Mouse (Mus musculus) liver, embryonic 14.5 days (tissue): ENCODE data around the gene Rps12-ps3. TPM values are rescaled to one million over a fixed set of nuclear protein-coding genes. Genes with fewer than 3 reads are reported as not detected.
A peak's percentile ranks its signal among the peaks of the same experiment; 100 is the strongest.

Experiments
- ATAC-seq: fragments of 200-750 bp; cut with Nextera tagmentation; 2 replicates; pipeline ENCODE4 v1.8.0; 2017; ENCODE audit warnings: moderate number of reproducible peaks, mild to moderate bottlenecking, moderate library complexity; ENCODE audit not compliant: insufficient read depth
- DNase-seq, 3 experiments: peaks; one replicate each; pipeline ENCODE4 v3.0.0-alpha.2; 2012 to 2013; ENCODE audit warnings: low read depth in 3 of 3, low spot score in 3 of 3
- H3K27ac ChIP-seq: fragments of 300-500 bp; sonication (generic); 2 replicates; pipeline ENCODE4 v1.5.1; 2014; ENCODE audit warnings: moderate library complexity, mild to moderate bottlenecking, control low read depth, inconsistent platforms
- H3K27me3 ChIP-seq: fragments of 300-500 bp; sonication (generic); 2 replicates; pipeline ENCODE4 v1.6.1; 2014; ENCODE audit warnings: mild to moderate bottlenecking, low read length, moderate library complexity; ENCODE audit not compliant: control insufficient read depth, insufficient read depth
- H3K36me3 ChIP-seq: fragments of 300-500 bp; sonication (generic); replicated peaks from 2 replicates; pipeline ENCODE4 v1.6.1; 2014; ENCODE audit warnings: low read depth; ENCODE audit not compliant: control insufficient read depth, insufficient read depth
- H3K4me1 ChIP-seq, 2 experiments: fragments of 200-500 bp in 1 of 2; fragments of 300-500 bp in 1 of 2; sonication (generic) in 1 of 2; replicated peaks; 2 replicates each; pipeline ENCODE4 v1.6.1; 2012 to 2014; ENCODE audit warnings: antibody characterized with exemption in 1 of 2, inconsistent platforms in 1 of 2, low read length in 1 of 2; ENCODE audit not compliant: control insufficient read depth in 2 of 2, insufficient read depth in 2 of 2
- H3K4me2 ChIP-seq: fragments of 300-500 bp; sonication (generic); 2 replicates; pipeline ENCODE4 v1.6.1; 2014; ENCODE audit warnings: low read depth, mild to moderate bottlenecking, control low read depth, moderate library complexity
- H3K4me3 ChIP-seq, 2 experiments: fragments of 200-500 bp in 1 of 2; fragments of 300-500 bp in 1 of 2; sonication (generic) in 1 of 2; 2 replicates each; pipeline ENCODE4 v1.5.1; 2012 to 2014; ENCODE audit warnings: low read depth in 2 of 2, low read length in 2 of 2, mild to moderate bottlenecking in 2 of 2, control low read depth in 1 of 2, inconsistent platforms in 1 of 2, moderate library complexity in 1 of 2; ENCODE audit not compliant: insufficient read depth in 1 of 2
- H3K9ac ChIP-seq: fragments of 300-500 bp; sonication (generic); replicated peaks from 2 replicates; pipeline ENCODE4 v1.6.1; 2014; ENCODE audit warnings: mild to moderate bottlenecking, control low read depth, moderate library complexity
- H3K9me3 ChIP-seq: fragments of 300-500 bp; sonication (generic); 2 replicates; pipeline ENCODE4 v1.6.1; 2016; ENCODE audit warnings: low read length, mixed read lengths; ENCODE audit not compliant: control insufficient read depth
- CTCF ChIP-seq: IDR thresholded peaks from 2 replicates; pipeline ENCODE4 v1.5.1; 2016; ENCODE audit warnings: antibody characterized with exemption, low read depth, control low read depth
- EP300 ChIP-seq: IDR thresholded peaks from 2 replicates; pipeline ENCODE4 v1.6.1; 2016; ENCODE audit warnings: antibody characterized with exemption, low read depth
- WGBS: fragments of 180-500 bp; shearing (Covaris S2); extraction: QIAGEN DNeasy Blood & Tissue Kit; methylation state at CpG from one replicate; pipeline ENCODE4 v1.1.7; 2014; ENCODE audit not compliant: insufficient replicate concordance; 5-methylcytosine and 5-hydroxymethylcytosine counted together
- polyA plus RNA-seq, 2 experiments: library from polyadenylated mRNA; depleted of rRNA in 1 of 2; stranded (reverse) in 1 of 2; unstranded in 1 of 2; fragments of >200 nt; fragmentation: Nextera tagmentation in 1 of 2; extraction: Ambion mirVana in 1 of 2; gene quantifications; 2 replicates each; pipeline versions ENCODE4 v1.2.1 to v1.2.3; 2012 to 2014

Rps12-ps3 gene
- polyA plus RNA-seq, 2 experiments, result 31.8 to 165 TPM

DNA sequence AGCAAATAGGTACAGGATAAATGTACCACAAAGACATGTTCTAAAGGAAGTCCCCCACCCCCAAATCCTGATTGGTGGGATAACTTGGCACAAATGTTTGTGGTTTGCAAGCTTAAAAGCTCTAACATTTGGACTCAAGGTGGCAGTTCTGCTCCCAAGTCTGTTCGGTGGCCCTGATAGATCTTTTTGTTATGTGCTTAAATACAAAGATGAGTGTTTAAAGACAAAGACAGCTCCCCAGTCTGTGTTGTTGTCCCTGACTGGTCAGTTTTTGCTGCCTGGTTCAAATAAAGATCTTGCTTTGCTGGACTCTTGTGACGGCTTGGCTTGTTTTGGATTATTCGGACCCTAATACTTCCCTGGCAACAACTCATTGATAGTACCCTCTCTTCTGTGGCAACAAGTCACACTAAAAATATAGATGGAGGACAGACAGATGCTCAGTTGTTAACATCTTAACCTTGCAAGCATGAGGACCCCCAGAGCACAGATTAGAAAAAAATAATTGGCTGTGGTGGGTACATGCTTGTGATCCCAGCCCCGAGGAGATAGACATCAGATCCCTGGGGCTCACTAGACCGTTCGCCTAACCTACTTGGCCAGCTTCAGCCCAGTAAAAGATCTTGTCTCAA is 27.4 kb downstream of the Rps12-ps3 start:
- Histone ChIP-seq H3K4me2 (no peak overlapping the region), H3K9ac (no peak overlapping the region), H3K9me3 (no peaks in the 10 kb centered on the region), H3K27me3 (peaks cover 2% of the 10 kb centered on the region), H3K27ac (no peak overlapping the region), H3K4me3 (no peak overlapping the region), H3K4me1 (peaks cover 15 to 17% of the 10 kb centered on the region in 2 experiments), H3K36me3 (no peaks in the 10 kb centered on the region)
- DNase-seq, result no peak
- ATAC-seq, result no peak
- WGBS, result 72% methylated on average over 6 of the region's 6 CpGs
- TF ChIP-seq CTCF (no peak), EP300 (no peak)

DNA sequence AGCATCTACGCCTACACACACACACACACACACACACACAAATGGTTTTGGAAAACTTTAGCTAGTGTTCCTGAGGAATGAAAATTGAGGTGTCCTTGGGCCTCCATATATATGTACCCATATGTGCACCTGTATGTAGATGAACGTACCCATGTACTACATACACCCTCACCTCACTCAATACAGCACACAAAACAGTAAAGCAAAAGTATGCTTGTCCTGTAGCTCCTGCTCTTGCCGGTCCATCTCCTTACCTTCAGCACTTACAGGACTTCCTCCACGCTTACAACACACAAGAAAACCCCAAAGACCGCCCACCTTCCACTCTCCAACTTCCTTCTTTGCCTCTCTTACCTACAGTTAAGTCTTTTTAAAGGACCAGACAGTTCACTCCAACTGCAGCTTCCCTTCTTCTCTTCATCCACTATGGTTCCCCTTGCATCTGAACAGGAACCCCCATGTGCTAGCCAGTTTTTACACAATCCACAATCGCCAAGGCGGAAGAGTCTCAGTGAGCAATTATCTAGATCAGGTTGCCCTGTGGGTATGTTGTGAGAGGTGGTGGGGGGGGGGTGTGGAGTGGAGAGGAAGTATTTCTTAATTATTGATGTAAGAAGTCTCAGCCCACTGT is 28.3 kb downstream of the Rps12-ps3 start:
- no peak overlapping the region for H3K27ac ChIP-seq
- DNase-seq, result no peak
- no peak overlapping the region for H3K4me3 ChIP-seq
- 32% methylated on average over 7 of the region's 7 CpGs for WGBS
- H3K4me2 ChIP-seq, result no peak overlapping the region
- no peaks in the 10 kb centered on the region for H3K9me3 ChIP-seq
- H3K9ac ChIP-seq, result no peak overlapping the region
- H3K36me3 ChIP-seq, result no peaks in the 10 kb centered on the region
- peaks cover 2% of the 10 kb centered on the region for H3K27me3 ChIP-seq
- no peak for ATAC-seq
- H3K4me1 ChIP-seq, result peaks cover 24 to 26% of the 10 kb centered on the region in 2 experiments
- TF ChIP-seq EP300 (no peak), CTCF (no peak)

DNA sequence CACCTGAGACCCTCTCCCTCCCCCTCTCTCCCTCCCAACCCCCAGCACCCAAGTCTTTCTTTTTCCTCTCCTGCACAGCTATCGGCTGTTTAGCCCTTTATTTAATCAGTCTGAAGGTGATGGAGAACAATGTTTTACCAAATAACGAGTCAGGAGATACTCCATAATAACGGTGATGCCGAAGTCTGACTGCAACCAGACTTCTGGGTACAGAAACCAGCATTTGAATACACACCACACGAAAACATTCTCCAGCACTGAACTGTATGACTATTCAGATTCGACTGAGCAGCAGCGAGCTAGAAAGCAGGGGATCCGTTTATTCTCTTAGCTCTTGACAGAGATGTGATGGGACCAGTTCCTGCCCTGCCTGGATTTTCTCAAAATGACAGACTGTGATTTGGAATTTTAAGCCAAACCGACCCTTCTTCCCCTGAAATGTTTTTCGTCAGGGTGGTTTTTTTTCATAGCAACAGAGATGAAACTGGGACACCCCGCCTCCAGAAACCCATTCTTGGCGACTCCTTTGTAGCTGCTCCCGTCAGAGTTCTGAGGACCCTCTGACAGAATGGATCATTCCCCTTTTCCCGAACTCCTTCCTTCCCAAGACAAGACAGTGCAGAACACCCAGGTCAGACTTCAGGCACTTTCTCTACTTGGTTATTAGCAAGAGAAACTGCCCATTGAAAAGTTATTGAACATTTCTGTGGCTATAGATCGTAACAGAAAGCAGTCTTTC is 29.2 kb downstream of the Rps12-ps3 start:
- Histone ChIP-seq H3K4me3 (no peak overlapping the region), H3K36me3 (no peaks in the 10 kb centered on the region)

DNA sequence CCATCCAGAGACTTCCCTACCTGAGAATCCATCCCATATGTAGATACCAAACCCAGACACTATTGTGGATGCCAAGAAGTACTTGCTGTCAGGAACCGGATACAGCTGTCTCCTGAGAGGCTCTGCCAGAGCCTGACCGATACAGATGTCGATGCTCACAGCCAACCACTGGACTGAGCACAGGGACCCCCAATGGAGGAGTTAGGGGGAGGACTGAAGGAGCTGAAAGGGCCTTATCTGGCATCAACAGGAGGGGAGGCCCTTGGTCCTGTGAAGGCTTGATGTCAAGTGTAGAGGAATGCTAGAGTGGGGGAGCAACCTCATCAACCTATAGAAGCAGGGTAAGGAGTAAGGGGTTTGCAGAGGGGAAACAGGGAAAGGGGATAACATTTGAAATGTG is 30.7 kb downstream of the Rps12-ps3 start:
- Histone ChIP-seq H3K27ac (no peak overlapping the region), H3K36me3 (no peaks in the 10 kb centered on the region), H3K4me3 (no peak overlapping the region), H3K4me1 (peaks cover 36 to 40% of the 10 kb centered on the region in 2 experiments), H3K27me3 (peaks cover 2% of the 10 kb centered on the region), H3K4me2 (no peak overlapping the region), H3K9me3 (no peaks in the 10 kb centered on the region), H3K9ac (no peak overlapping the region; the same call in 1 of the 2 replicates)
- WGBS, result 19% methylated on average over 3 of the region's 3 CpGs
- TF ChIP-seq EP300 (no peak), CTCF (no peak)
- ATAC-seq (no peak), DNase-seq (no peak)

More for the DNA sequence above, 29.2 kb downstream of the Rps12-ps3 start:
- WGBS, result 63% methylated on average over 15 of the region's 15 CpGs
- no peak for DNase-seq
- ATAC-seq, result no peak
- peaks cover 27 to 30% of the 10 kb centered on the region in 2 experiments for H3K4me1 ChIP-seq
- no peaks in the 10 kb centered on the region for H3K9me3 ChIP-seq
- peaks cover 2% of the 10 kb centered on the region for H3K27me3 ChIP-seq
- no peak overlapping the region for H3K9ac ChIP-seq
- H3K4me2 ChIP-seq, result no peak overlapping the region
- TF ChIP-seq CTCF (no peak), EP300 (no peak)
- no peak overlapping the region for H3K27ac ChIP-seq

- Histone ChIP-seq H3K9ac (no peak overlapping the region; the same call in 1 of the 2 replicates), H3K4me2 (no peak overlapping the region), H3K4me1 (peaks cover 50 to 53% of the 10 kb centered on the region in 2 experiments), H3K27ac (peak overlapping the region; percentile 20; the same call in 1 of the 2 replicates), H3K9me3 (no peaks in the 10 kb centered on the region), H3K36me3 (no peaks in the 10 kb centered on the region), H3K4me3 (no peak overlapping the region), H3K27me3 (peaks cover 2% of the 10 kb centered on the region)
- DNase-seq (peak in 1 of 3 experiments; percentile 41), ATAC-seq (peak; percentile 72)
- WGBS, result 5% methylated on average over 2 of the region's 2 CpGs
- no peak for TF ChIP-seq CTCF
- TF ChIP-seq EP300, result peak; percentile 72
These were observed 32.8 kb downstream of the Rps12-ps3 start for GRCm38 (mm10) chr19:59354906-59355305.
